Mouse (Mus musculus) frontal cortex, adult 2 months (tissue): Measurements from ENCODE around the gene Tgds. TPM values are rescaled to one million over a fixed set of nuclear protein-coding genes. Genes with fewer than 3 reads are reported as not detected.

Source experiments
- polyA plus RNA-seq: library from polyadenylated mRNA; depleted of rRNA; stranded (reverse); fragments of >200 nt; gene quantifications from 2 replicates; pipeline ENCODE4 v1.2.3, GENCODE M21; 2012; rRNA removed

Gene Tgds
- polyA plus RNA-seq, 1 experiment = 9.6 TPM

Other genes starting within 250 kb of the Tgds start
- gene Dct, start 80.5 kb downstream of the Tgds start, polyA plus RNA-seq = 0.92 and 1.8 TPM in 2 replicates
- gene Gpr180, start 4.4 kb upstream of the Tgds start, polyA plus RNA-seq = 26.8 and 26.9 TPM in 2 replicates
- 7.8 and 10.3 TPM in 2 replicates for gene Sox21, start 104.3 kb upstream of the Tgds start, polyA plus RNA-seq
- gene Gm9376, start 134.2 kb upstream of the Tgds start, polyA plus RNA-seq = not detected in 2 replicates